Mouse (Mus musculus) midbrain, embryonic 12.5 days (tissue): ENCODE measurements around the gene Snrpg. TPM values are rescaled to one million over a fixed set of nuclear protein-coding genes. Genes with fewer than 3 reads are reported as not detected.

Experiments
- ATAC-seq: fragments of 200-750 bp; cut with Nextera tagmentation; 2 replicates; pipeline ENCODE4 v1.8.0; 2017; ENCODE audit warnings: low read depth, moderate TSS enrichment, moderate library complexity; ENCODE audit not compliant: low FRiP score
- H3K27ac ChIP-seq: fragments of 300-500 bp; sonication (generic); replicated peaks from 2 replicates; pipeline ENCODE4 v1.5.1; 2016; ENCODE audit warnings: mild to moderate bottlenecking
- H3K27me3 ChIP-seq: fragments of 300-500 bp; sonication (generic); 2 replicates; pipeline ENCODE4 v1.6.1; 2016; ENCODE audit warnings: mild to moderate bottlenecking
- H3K36me3 ChIP-seq: fragments of 300-500 bp; sonication (generic); 2 replicates; pipeline ENCODE4 v1.6.1; 2016
- H3K4me1 ChIP-seq: fragments of 300-500 bp; sonication (generic); 2 replicates; pipeline ENCODE4 v1.6.1; 2016
- H3K4me2 ChIP-seq: fragments of 300-500 bp; sonication (generic); replicated peaks from 2 replicates; pipeline ENCODE4 v1.6.1; 2016; ENCODE audit warnings: mild to moderate bottlenecking, moderate library complexity
- H3K4me3 ChIP-seq: fragments of 300-500 bp; sonication (generic); 2 replicates; pipeline ENCODE4 v1.5.1; 2016; ENCODE audit warnings: mild to moderate bottlenecking
- H3K9ac ChIP-seq: fragments of 300-500 bp; sonication (generic); replicated peaks from 2 replicates; pipeline ENCODE4 v1.6.1; 2016; ENCODE audit warnings: mild to moderate bottlenecking, moderate library complexity
- H3K9me3 ChIP-seq: fragments of 300-500 bp; sonication (generic); 2 replicates; pipeline ENCODE4 v1.6.1; 2016; ENCODE audit warnings: mild to moderate bottlenecking
- WGBS: fragments of 180-500 bp; shearing (Covaris S2); methylation state at CpG from one replicate; pipeline ENCODE4 v1.1.7; 2016; 5-methylcytosine and 5-hydroxymethylcytosine counted together
- polyA plus RNA-seq: library from polyadenylated mRNA; unstranded; fragments of >200 nt; fragmentation: Nextera tagmentation; extraction: Ambion mirVana; gene quantifications from 2 replicates; pipeline ENCODE4 v1.2.1, GENCODE M21; 2016

Snrpg gene
- polyA plus RNA-seq, 1 experiment from 2014 or later, result 580 TPM

DNA sequence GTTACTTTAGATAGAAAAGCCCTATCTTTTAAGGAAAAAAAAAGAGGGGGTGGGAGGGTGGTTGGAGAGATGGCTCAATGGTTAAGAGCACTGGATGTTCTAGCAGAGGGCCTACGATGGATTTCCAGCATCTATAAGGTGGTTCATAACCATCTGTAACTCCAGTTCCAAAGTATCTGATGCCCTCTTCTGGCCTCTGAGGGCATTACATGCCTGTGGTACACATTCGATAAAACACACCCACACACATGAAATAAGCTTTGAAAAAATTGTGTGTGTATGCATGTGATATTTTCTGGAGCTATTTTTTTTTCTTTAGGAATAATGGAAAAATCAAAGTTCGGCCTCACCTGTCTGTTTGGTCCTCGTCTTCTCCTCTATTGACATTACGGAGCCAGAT lies 20.2 kb downstream of the Snrpg start:
- Histone ChIP-seq H3K9me3 (no peaks in the 10 kb centered on the region), H3K36me3 (peaks cover 69% of the 10 kb centered on the region), H3K4me1 (peaks cover 21% of the 10 kb centered on the region)

GRCm38 (mm10) chr6:86393187-86393586 lies 22.1 kb downstream of the Snrpg start:
- H3K9ac ChIP-seq, result no peak overlapping the region
- no peaks in the 10 kb centered on the region for H3K9me3 ChIP-seq
- H3K4me1 ChIP-seq, result peaks cover 26% of the 10 kb centered on the region
- no peak for ATAC-seq
- peaks cover 53% of the 10 kb centered on the region for H3K36me3 ChIP-seq
- H3K4me2 ChIP-seq, result no peak overlapping the region
- H3K27me3 ChIP-seq, result no peaks in the 10 kb centered on the region
- H3K27ac ChIP-seq, result no peak overlapping the region
- 95% methylated on average over 1 of the region's 1 CpGs for WGBS
- H3K4me3 ChIP-seq, result no peak overlapping the region

More for the DNA sequence above, 20.2 kb downstream of the Snrpg start:
- Histone ChIP-seq H3K4me3 (no peak overlapping the region), H3K27me3 (no peaks in the 10 kb centered on the region), H3K4me2 (no peak overlapping the region), H3K27ac (no peak overlapping the region), H3K9ac (no peak overlapping the region)
- ATAC-seq, result no peak
- 96% methylated on average over 5 of the region's 5 CpGs for WGBS

DNA sequence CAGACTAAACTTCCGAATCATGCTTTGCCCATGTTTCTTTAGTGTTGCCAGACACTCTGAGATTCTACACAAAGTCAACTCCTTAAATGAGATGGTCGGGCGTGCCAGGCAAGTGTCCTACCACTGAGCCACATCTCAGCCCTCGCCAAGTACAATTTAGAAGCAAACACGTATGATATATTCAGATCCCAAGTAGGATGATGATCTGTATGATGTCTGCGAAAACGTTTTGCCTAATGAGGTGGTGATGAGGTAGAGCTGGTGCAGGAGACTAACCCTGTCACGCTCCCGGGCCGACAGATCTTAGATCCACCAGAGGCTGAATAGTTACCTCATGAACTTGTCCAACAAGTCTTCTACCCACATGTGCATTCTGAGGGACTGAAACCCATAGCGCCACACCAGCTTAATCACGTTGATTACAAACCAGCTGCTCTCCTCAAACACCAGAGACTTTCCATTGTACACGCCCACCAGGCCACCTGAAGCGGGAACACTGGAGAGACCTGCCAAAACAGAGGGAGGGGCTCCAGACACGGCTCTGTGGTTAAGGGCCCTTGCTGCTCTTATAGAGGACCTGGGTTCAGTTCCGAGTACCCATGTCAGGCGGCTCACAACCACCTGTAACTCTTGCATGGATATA lies 23.1 kb downstream of the Snrpg start:
- no peak overlapping the region for H3K4me3 ChIP-seq
- H3K36me3 ChIP-seq, result peaks cover 43% of the 10 kb centered on the region
- H3K9ac ChIP-seq, result no peak overlapping the region; the same call in 1 of the 2 replicates
- 93% methylated on average over 17 of the region's 17 CpGs for WGBS
- ATAC-seq, result no peak
- H3K27ac ChIP-seq, result no peak overlapping the region
- no peaks in the 10 kb centered on the region for H3K27me3 ChIP-seq
- H3K9me3 ChIP-seq, result no peaks in the 10 kb centered on the region
- H3K4me1 ChIP-seq, result peaks cover 26% of the 10 kb centered on the region
- H3K4me2 ChIP-seq, result no peak overlapping the region

DNA sequence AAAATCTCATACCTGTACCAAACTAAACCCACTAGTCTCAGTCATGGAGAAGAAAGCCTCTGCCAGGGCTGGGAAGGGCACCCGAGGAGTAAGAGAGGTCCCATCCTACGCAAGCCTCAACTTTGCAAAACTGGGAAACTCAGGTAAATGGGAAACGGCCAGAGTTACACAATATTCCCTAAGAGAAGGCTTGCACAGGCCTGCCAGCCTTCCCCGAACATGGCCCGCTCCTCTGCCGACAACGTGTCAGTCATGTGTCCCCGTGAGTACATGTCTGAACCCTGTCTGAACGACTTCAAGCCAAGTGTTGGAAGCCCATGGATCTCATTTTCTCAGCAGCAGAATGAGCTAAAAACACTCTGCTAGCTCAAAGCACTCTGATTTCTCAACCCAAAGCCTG lies 23.9 kb downstream of the Snrpg start:
- peaks cover 26% of the 10 kb centered on the region for H3K4me1 ChIP-seq
- ATAC-seq, result no peak
- H3K9ac ChIP-seq, result peak overlapping the region; percentile 90; the same call in 1 of the 2 replicates
- peak overlapping the region; percentile 70 for H3K4me2 ChIP-seq
- H3K36me3 ChIP-seq, result peaks cover 35% of the 10 kb centered on the region
- no peaks in the 10 kb centered on the region for H3K9me3 ChIP-seq
- 90% methylated on average over 9 of the region's 9 CpGs for WGBS
- H3K27me3 ChIP-seq, result no peaks in the 10 kb centered on the region
- no peak overlapping the region for H3K27ac ChIP-seq
- peak overlapping the region; percentile 91 for H3K4me3 ChIP-seq

DNA sequence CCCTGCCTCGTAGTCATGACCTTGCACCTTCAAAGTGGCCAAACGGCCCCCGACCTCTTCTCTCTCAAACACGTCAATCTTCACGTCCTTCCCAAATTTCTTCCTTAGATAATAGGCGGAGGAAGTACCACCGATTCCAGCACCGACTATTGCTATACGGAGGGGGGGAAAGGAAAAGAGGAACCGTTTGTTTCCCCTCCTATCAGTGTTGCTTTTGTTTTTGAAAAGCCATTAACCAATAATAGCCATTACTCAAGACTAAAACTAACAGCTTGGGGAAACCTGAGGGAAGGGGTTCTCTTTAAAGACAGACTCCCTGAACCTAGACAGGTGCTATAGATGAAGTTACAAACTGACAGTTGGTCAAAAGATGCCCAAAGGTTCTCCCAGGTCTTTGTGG lies 24.9 kb downstream of the Snrpg start:
- H3K9me3 ChIP-seq, result no peaks in the 10 kb centered on the region
- H3K4me1 ChIP-seq, result peaks cover 29% of the 10 kb centered on the region
- H3K27me3 ChIP-seq, result 0 out of 2 replicates have a peak, but pooled peaks cover 4% of the 10 kb centered on the region
- peak overlapping the region; percentile 91 for H3K27ac ChIP-seq
- H3K4me2 ChIP-seq, result peak overlapping the region; percentile 70
- peak overlapping the region; percentile 90 for H3K9ac ChIP-seq
- WGBS, result 40% methylated on average over 10 of the region's 10 CpGs
- H3K4me3 ChIP-seq, result peak overlapping the region; percentile 91
- ATAC-seq, result no peak
- peaks cover 26% of the 10 kb centered on the region for H3K36me3 ChIP-seq

- 0 out of 2 replicates have a peak, but pooled peaks cover 4% of the 10 kb centered on the region for H3K27me3 ChIP-seq
- peak within 1 kb of the TSS; percentile 91 for H3K4me3 ChIP-seq
- WGBS, result under 1% methylated on average over 51 of the region's 51 CpGs
- H3K4me2 ChIP-seq, result peak within 1 kb of the TSS; percentile 70
- H3K27ac ChIP-seq, result peak within 1 kb of the TSS; percentile 91
- peak; percentile 95 for ATAC-seq
- no peaks in the 10 kb centered on the region for H3K9me3 ChIP-seq
- peak within 1 kb of the TSS; percentile 90 for H3K9ac ChIP-seq
- peaks cover 18% of the 10 kb centered on the region for H3K36me3 ChIP-seq
- H3K4me1 ChIP-seq, result peaks cover 29% of the 10 kb centered on the region
These were observed 25.6 kb downstream of the Snrpg start, which contains the start of gene Pcyox1 for GRCm38 (mm10) chr6:86396581-86397256. Gene Pcyox1 (minus strand): TSS chr6:86397154.

GRCm38 (mm10) chr6:86397257-86397980 lies 26.3 kb downstream of the Snrpg start:
- Histone ChIP-seq H3K27ac (peak overlapping the region; percentile 91; the same call in 1 of the 2 replicates), H3K27me3 (0 out of 2 replicates have a peak, but pooled peaks cover 4% of the 10 kb centered on the region), H3K9me3 (no peaks in the 10 kb centered on the region), H3K4me1 (peaks cover 29% of the 10 kb centered on the region), H3K36me3 (peaks cover 11% of the 10 kb centered on the region), H3K4me3 (peak overlapping the region; percentile 91), H3K4me2 (peak overlapping the region; percentile 70), H3K9ac (peak overlapping the region; percentile 90)
- 8% methylated on average over 14 of the region's 14 CpGs for WGBS
- no peak for ATAC-seq

DNA sequence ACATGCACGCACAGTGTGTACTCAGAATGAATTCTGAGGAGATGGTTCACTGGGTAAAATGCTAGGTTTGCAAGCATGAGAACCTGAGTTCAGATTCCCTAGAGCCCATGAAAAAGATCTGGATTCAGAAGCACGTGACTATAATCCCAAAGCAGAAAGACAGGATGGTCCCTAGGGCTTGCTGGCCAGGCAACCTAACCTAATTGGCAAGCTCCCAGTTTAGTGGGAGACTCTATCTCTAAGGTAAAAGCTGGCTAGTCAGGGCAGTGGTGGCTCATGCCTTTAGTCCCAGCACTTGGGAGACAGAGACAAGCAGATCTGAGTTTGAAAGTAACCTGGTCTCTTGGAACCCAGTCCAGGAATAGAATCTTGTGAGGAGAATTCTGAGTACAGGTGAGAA lies 27.9 kb downstream of the Snrpg start:
- H3K27me3 ChIP-seq, result 0 out of 2 replicates have a peak, but pooled peaks cover 4% of the 10 kb centered on the region
- H3K9me3 ChIP-seq, result no peaks in the 10 kb centered on the region
- ATAC-seq, result no peak
- WGBS, result 75% methylated on average over 2 of the region's 2 CpGs
- no peak overlapping the region for H3K4me3 ChIP-seq
- H3K4me1 ChIP-seq, result peaks cover 26% of the 10 kb centered on the region
- peaks cover 5% of the 10 kb centered on the region for H3K36me3 ChIP-seq
- H3K27ac ChIP-seq, result no peak overlapping the region
- H3K9ac ChIP-seq, result no peak overlapping the region
- H3K4me2 ChIP-seq, result no peak overlapping the region

- H3K27ac ChIP-seq, result no peak overlapping the region
- H3K9ac ChIP-seq, result no peak overlapping the region
- H3K9me3 ChIP-seq, result no peaks in the 10 kb centered on the region
- no peaks in the 10 kb centered on the region for H3K36me3 ChIP-seq
- H3K4me2 ChIP-seq, result no peak overlapping the region
- no peak overlapping the region for H3K4me3 ChIP-seq
- no peak for ATAC-seq
- peaks cover 18% of the 10 kb centered on the region for H3K4me1 ChIP-seq
- WGBS, result 86% methylated on average over 2 of the region's 2 CpGs
- 0 out of 2 replicates have a peak, but pooled peaks cover 4% of the 10 kb centered on the region for H3K27me3 ChIP-seq
These were observed 28.9 kb downstream of the Snrpg start for GRCm38 (mm10) chr6:86399995-86400394.

GRCm38 (mm10) chr6:86400972-86401371 lies 29.9 kb downstream of the Snrpg start:
- no peak overlapping the region for H3K9ac ChIP-seq
- H3K36me3 ChIP-seq, result no peaks in the 10 kb centered on the region
- 6% methylated on average over 9 of the region's 9 CpGs for WGBS
- H3K4me1 ChIP-seq, result peaks cover 8% of the 10 kb centered on the region
- H3K9me3 ChIP-seq, result no peaks in the 10 kb centered on the region
- H3K4me2 ChIP-seq, result peak overlapping the region; percentile 25
- no peak for ATAC-seq
- H3K27me3 ChIP-seq, result 0 out of 2 replicates have a peak, but pooled peaks cover 4% of the 10 kb centered on the region
- no peak overlapping the region for H3K27ac ChIP-seq
- H3K4me3 ChIP-seq, result peak overlapping the region; percentile 17; the same call in 1 of the 2 replicates

- peak overlapping the region; percentile 74 for H3K4me2 ChIP-seq
- H3K27me3 ChIP-seq, result 0 out of 2 replicates have a peak, but pooled peaks cover 4% of the 10 kb centered on the region
- H3K4me1 ChIP-seq, result peaks cover 13% of the 10 kb centered on the region
- 0 out of 2 replicates have a peak overlapping the region, but pooled peaks have one; percentile 20 for H3K9ac ChIP-seq
- WGBS, result 40% methylated on average over 12 of the region's 12 CpGs
- no peak for ATAC-seq
- H3K4me3 ChIP-seq, result peak overlapping the region; percentile 87
- no peak overlapping the region for H3K27ac ChIP-seq
- no peaks in the 10 kb centered on the region for H3K9me3 ChIP-seq
- 0 out of 2 replicates have a peak, but pooled peaks cover 3% of the 10 kb centered on the region for H3K36me3 ChIP-seq
These were observed 31.8 kb downstream of the Snrpg start for GRCm38 (mm10) chr6:86402681-86403607.
